Mouse (Mus musculus) hindbrain, embryonic 16.5 days (tissue): ENCODE data around the gene Aif1l. TPM values are rescaled to one million over a fixed set of nuclear protein-coding genes. Genes with fewer than 3 reads are reported as not detected.

Source experiments
- ATAC-seq: fragments of 200-750 bp; cut with Nextera tagmentation; 2 replicates; pipeline ENCODE4 v1.8.0; 2017; ENCODE audit warnings: moderate TSS enrichment, moderate library complexity
- H3K27ac ChIP-seq: fragments of 300-500 bp; sonication (generic); 2 replicates; pipeline ENCODE4 v1.5.1; 2014; ENCODE audit warnings: low read depth, mild to moderate bottlenecking, control low read depth, low read length, moderate library complexity
- H3K27me3 ChIP-seq: fragments of 300-500 bp; sonication (generic); replicated peaks from 2 replicates; pipeline ENCODE4 v1.6.1; 2014; ENCODE audit warnings: low read length; ENCODE audit not compliant: control insufficient read depth, insufficient read depth
- H3K36me3 ChIP-seq: fragments of 300-500 bp; sonication (generic); 2 replicates; pipeline ENCODE4 v1.6.1; 2014; ENCODE audit warnings: mild to moderate bottlenecking, low read length, moderate library complexity, mixed read lengths; ENCODE audit not compliant: control insufficient read depth, insufficient read depth
- H3K4me1 ChIP-seq: fragments of 300-500 bp; sonication (generic); 2 replicates; pipeline ENCODE4 v1.6.1; 2014; ENCODE audit warnings: low read depth, low read length; ENCODE audit not compliant: control insufficient read depth, insufficient read depth
- H3K4me2 ChIP-seq: fragments of 300-500 bp; sonication (generic); 2 replicates; pipeline ENCODE4 v1.6.1; 2014; ENCODE audit warnings: mild to moderate bottlenecking, low read length, control low read depth, moderate library complexity
- H3K4me3 ChIP-seq: fragments of 300-500 bp; sonication (generic); 2 replicates; pipeline ENCODE4 v1.5.1; 2014; ENCODE audit warnings: mild to moderate bottlenecking, low read length, control low read depth, moderate library complexity
- H3K9ac ChIP-seq: fragments of 300-500 bp; sonication (generic); 2 replicates; pipeline ENCODE4 v1.6.1; 2014; ENCODE audit warnings: low read depth, mild to moderate bottlenecking, control low read depth, low read length, moderate library complexity
- H3K9me3 ChIP-seq: fragments of 300-500 bp; sonication (generic); 2 replicates; pipeline ENCODE4 v1.6.1; 2014; ENCODE audit warnings: mild to moderate bottlenecking, low read length, moderate library complexity; ENCODE audit not compliant: control insufficient read depth
- WGBS: fragments of 180-500 bp; shearing (Covaris S2); extraction: QIAGEN DNeasy Blood & Tissue Kit; methylation state at CpG from one replicate; pipeline ENCODE4 v1.1.7; 2014; 5-methylcytosine and 5-hydroxymethylcytosine counted together
- polyA plus RNA-seq: library from polyadenylated mRNA; unstranded; fragments of >200 nt; fragmentation: Nextera tagmentation; extraction: Ambion mirVana; gene quantifications from 2 replicates; pipeline ENCODE4 v1.2.1, GENCODE M21; 2015

Gene Aif1l
- polyA plus RNA-seq, 1 experiment from 2014 or later, result 23.0 TPM

DNA sequence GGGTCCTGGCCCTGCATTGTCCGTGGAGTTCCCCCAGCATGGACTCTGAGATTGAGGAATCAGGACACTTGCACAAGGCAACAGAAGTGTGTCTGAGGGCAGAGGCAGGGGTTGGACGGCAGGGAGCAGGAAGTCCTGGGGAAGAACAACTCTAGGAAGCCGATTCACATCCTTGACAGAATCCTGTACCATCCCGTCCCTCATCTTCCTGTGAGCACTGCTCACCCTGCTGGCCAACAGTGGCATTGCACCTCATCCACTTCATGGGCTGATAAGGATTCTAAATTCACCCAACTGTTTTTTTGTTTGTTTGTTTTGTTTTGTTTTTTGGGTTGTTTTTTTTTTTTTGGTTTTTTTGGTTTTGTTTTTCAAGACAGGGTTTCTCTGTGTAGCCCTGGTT lies 34.8 kb upstream of the Aif1l start:
- WGBS, result 24% methylated on average over 4 of the region's 4 CpGs
- ATAC-seq, result 0 out of 2 replicates have a peak, but pooled peaks have one; percentile 52

DNA sequence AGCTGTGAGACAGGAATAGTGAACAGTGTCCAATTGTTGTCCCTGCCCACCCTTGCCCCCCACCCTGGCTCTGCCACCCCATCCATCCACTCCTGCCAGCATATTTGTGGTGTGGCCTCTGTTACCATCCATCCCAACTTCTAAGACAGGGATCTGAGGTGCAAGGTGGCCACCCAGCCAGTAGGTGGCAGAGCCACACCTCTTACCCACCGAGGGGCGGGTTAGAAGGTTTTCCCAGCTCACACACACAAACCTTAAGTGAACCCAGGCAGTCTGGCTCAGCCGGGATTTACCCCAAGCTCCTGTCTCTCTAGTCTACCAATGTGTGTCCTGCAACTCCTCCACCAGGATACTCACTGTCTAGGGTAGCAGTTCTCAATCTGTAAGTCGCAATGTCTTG lies 32.3 kb upstream of the Aif1l start:
- Histone ChIP-seq H3K27me3 (no peaks in the 10 kb centered on the region), H3K27ac (no peak overlapping the region), H3K9me3 (no peaks in the 10 kb centered on the region), H3K36me3 (no peaks in the 10 kb centered on the region), H3K4me3 (no peak overlapping the region), H3K4me2 (no peak overlapping the region), H3K4me1 (no peaks in the 10 kb centered on the region), H3K9ac (no peak overlapping the region)
- 27% methylated on average over 4 of the region's 4 CpGs for WGBS
- ATAC-seq, result no peak

More for the DNA sequence above, 34.8 kb upstream of the Aif1l start:
- no peak overlapping the region for H3K4me3 ChIP-seq
- H3K4me2 ChIP-seq, result no peak overlapping the region
- no peak overlapping the region for H3K9ac ChIP-seq
- H3K36me3 ChIP-seq, result no peaks in the 10 kb centered on the region
- no peaks in the 10 kb centered on the region for H3K9me3 ChIP-seq
- no peak overlapping the region for H3K27ac ChIP-seq
- no peaks in the 10 kb centered on the region for H3K27me3 ChIP-seq
- H3K4me1 ChIP-seq, result no peaks in the 10 kb centered on the region

DNA sequence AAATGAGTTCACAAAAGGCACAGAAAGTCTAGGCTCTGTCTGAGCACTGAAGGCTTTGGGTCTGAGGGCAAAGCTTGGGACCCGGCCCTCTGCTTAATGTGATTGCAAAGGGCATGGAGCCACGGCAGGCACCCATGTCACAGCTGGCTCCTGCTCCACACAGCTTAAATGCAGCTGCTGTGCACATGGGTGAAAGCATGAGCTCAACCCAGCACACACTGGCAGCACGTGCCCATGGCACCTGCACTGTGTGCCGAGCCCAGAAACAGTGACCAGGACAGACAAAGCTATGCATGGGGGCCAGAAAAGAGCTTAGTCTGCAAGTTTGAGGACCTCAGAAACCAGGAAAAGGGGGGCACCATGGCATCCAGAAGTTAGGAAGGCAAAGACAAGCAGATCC lies 26.3 kb upstream of the Aif1l start:
- 82% methylated on average over 4 of the region's 4 CpGs for WGBS
- no peak overlapping the region for H3K9ac ChIP-seq
- ATAC-seq, result no peak
- no peak overlapping the region for H3K4me2 ChIP-seq
- no peak overlapping the region for H3K4me3 ChIP-seq
- H3K9me3 ChIP-seq, result no peaks in the 10 kb centered on the region
- no peaks in the 10 kb centered on the region for H3K4me1 ChIP-seq
- no peaks in the 10 kb centered on the region for H3K27me3 ChIP-seq
- no peak overlapping the region for H3K27ac ChIP-seq
- no peaks in the 10 kb centered on the region for H3K36me3 ChIP-seq

DNA sequence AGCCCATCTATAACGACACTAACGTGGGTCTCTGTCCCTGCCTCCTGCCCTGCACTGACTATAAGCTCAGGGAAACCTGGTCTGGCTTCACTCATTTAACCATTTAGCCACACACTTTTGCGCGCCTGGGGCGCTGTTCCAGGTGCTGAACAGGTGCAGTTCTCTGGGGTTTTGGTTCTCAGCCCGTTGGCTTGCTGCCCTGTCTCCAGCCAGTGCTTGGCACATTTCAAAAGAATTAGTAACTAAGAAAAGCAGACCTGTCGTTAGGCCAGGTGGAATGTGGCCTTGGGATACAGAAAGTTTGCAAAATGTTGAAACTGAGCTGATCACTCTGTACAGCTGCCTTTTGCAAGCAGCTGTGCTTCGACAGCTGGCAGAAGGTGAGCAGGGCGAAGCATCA lies 25.1 kb upstream of the Aif1l start:
- no peak overlapping the region for H3K9ac ChIP-seq
- H3K4me1 ChIP-seq, result no peaks in the 10 kb centered on the region
- no peaks in the 10 kb centered on the region for H3K9me3 ChIP-seq
- no peaks in the 10 kb centered on the region for H3K36me3 ChIP-seq
- ATAC-seq, result no peak
- no peaks in the 10 kb centered on the region for H3K27me3 ChIP-seq
- no peak overlapping the region for H3K4me3 ChIP-seq
- 34% methylated on average over 9 of the region's 9 CpGs for WGBS
- no peak overlapping the region for H3K27ac ChIP-seq
- H3K4me2 ChIP-seq, result no peak overlapping the region

DNA sequence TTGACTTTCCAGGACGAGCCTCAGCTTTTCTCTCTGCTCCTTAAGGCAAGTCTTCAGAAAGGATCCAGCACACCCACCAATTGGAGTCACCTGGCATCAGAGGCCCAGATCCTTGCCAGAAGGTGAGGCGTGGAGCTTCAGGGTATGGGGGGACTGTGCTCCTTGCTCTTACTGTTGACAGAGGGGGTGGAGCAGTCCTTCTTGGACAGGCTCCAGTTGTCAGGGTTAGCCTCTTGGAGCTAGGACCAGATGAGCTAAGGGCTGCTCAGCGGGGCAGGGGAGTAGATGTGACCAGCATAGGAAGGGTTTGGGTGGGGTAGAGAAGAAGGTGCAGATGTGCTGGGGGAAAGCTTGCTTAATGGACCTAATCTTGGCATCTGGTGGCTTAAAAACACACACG lies 24.0 kb upstream of the Aif1l start:
- no peak for ATAC-seq
- Histone ChIP-seq H3K4me3 (no peak overlapping the region), H3K27me3 (no peaks in the 10 kb centered on the region), H3K4me1 (no peaks in the 10 kb centered on the region), H3K36me3 (no peaks in the 10 kb centered on the region), H3K4me2 (no peak overlapping the region), H3K27ac (no peak overlapping the region), H3K9ac (no peak overlapping the region), H3K9me3 (no peaks in the 10 kb centered on the region)
- 57% methylated on average over 4 of the region's 4 CpGs for WGBS

DNA sequence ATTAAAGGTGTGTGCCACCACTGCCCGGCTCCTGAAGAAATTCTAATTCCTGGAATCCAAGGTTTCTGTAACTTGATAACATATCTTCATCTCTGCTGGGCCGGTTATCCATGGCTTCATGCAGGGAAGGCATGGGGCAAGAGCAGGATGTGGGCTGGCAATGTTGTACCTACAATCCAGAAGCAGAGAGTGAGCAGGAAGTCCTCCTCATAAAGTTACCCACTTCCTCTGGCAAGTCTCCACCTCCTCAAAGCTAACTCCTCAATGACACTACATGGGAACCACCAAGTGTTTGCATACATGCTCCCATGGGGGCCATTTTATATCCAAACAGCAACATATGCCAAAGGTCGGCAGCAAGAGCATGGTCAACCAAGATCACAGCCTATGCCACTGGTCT lies 20.3 kb upstream of the Aif1l start:
- no peak overlapping the region for H3K9ac ChIP-seq
- H3K36me3 ChIP-seq, result no peaks in the 10 kb centered on the region
- H3K4me2 ChIP-seq, result no peak overlapping the region
- ATAC-seq, result no peak
- 87% methylated on average over 3 of the region's 3 CpGs for WGBS
- H3K4me1 ChIP-seq, result no peaks in the 10 kb centered on the region
- no peaks in the 10 kb centered on the region for H3K27me3 ChIP-seq
- H3K27ac ChIP-seq, result no peak overlapping the region
- H3K4me3 ChIP-seq, result no peak overlapping the region
- no peaks in the 10 kb centered on the region for H3K9me3 ChIP-seq

DNA sequence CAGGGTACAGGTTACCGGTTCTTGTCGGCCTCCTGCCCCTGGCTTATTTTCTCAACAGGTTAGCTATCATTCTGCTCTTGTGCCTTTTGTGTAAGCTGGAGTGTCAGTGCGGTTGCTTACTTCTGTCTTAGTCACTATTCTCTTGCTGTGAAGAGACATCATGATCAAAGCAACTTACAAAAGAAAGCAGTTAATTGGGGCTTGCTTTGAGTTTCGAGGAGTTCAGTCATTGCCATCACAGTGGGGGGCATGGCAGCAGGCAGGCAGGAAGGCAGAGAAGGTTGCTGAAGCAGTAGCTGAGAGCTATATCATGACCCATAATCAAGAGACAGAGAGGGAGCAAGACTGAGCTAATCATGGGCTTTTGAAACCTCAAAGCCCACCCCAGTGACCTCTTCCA lies 15.4 kb upstream of the Aif1l start:
- WGBS, result 29% methylated on average over 4 of the region's 4 CpGs
- no peaks in the 10 kb centered on the region for H3K36me3 ChIP-seq
- ATAC-seq, result no peak
- no peaks in the 10 kb centered on the region for H3K4me1 ChIP-seq
- no peak overlapping the region for H3K9ac ChIP-seq
- no peaks in the 10 kb centered on the region for H3K27me3 ChIP-seq
- no peak overlapping the region for H3K27ac ChIP-seq
- H3K4me3 ChIP-seq, result no peak overlapping the region
- H3K9me3 ChIP-seq, result no peaks in the 10 kb centered on the region
- no peak overlapping the region for H3K4me2 ChIP-seq

DNA sequence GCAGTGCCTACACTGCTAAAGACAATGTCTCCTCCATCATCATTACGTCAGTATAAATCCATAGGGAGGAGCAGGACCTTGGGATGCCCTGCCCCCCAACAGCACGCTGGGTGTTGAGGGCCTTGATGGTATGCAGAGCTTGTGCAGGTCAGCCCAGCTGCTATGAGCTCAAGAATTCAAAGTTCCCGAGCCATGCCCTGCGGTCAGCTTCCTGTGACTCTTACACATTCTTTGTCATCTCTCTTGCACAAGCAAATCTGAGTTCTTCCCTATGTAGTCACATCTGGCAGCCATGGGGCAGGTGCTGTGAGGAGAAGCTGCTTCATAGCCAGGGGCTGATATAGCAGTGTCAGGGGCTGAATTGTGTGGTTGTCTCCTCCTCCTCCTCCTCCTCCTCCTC lies 14.9 kb upstream of the Aif1l start:
- Histone ChIP-seq H3K27me3 (no peaks in the 10 kb centered on the region), H3K9me3 (no peaks in the 10 kb centered on the region), H3K4me2 (no peak overlapping the region), H3K4me1 (no peaks in the 10 kb centered on the region), H3K9ac (no peak overlapping the region), H3K27ac (no peak overlapping the region), H3K4me3 (no peak overlapping the region), H3K36me3 (no peaks in the 10 kb centered on the region)
- 40% methylated on average over 4 of the region's 4 CpGs for WGBS
- ATAC-seq, result no peak

DNA sequence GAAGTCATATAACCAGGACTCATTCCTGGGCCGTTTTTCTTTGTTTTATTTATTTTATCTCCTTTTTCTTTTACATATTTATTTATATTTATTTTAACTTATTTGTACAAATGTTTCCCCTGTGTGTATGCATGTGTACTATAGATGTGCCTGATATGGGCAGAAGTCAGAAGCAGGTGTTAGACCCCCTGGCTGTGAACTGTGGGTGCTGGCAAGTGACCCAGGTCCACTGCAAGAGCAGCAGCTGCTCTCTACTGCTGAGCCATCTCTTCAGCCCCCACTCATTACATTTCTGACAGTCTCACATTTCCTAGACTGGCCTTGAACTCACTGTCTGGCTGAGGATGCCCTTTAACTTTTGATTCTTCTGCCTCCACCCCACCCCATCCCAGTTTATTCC lies 11.6 kb upstream of the Aif1l start:
- ATAC-seq, result no peak
- H3K4me2 ChIP-seq, result no peak overlapping the region
- no peaks in the 10 kb centered on the region for H3K27me3 ChIP-seq
- H3K4me1 ChIP-seq, result no peaks in the 10 kb centered on the region
- no peaks in the 10 kb centered on the region for H3K9me3 ChIP-seq
- H3K4me3 ChIP-seq, result no peak overlapping the region
- WGBS, result 86% methylated on average over 1 of the region's 1 CpGs
- no peaks in the 10 kb centered on the region for H3K36me3 ChIP-seq
- no peak overlapping the region for H3K27ac ChIP-seq
- no peak overlapping the region for H3K9ac ChIP-seq

DNA sequence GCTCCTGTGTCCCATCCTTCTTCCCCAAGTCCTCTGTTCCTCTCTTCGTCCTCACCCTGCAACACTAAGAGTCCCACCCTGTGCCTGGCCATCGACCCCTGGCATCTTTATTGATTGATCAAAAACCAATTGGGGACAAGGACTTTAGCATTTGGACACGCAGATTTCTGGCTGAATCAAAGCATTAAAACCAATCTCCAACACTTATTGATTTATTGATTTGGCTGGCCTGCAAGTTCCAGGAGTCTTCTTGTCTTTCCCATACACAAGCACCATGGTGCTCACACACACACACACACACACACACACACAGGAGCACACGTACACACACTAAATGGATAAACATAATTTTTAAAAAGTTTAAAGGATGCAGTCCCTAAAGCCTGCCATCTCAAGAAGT lies 6.9 kb upstream of the Aif1l start:
- ATAC-seq, result no peak
- H3K9me3 ChIP-seq, result no peaks in the 10 kb centered on the region

More for the DNA sequence above, 6.9 kb upstream of the Aif1l start:
- Histone ChIP-seq H3K4me1 (no peaks in the 10 kb centered on the region), H3K4me2 (no peak overlapping the region), H3K36me3 (no peaks in the 10 kb centered on the region), H3K4me3 (no peak overlapping the region), H3K27me3 (no peaks in the 10 kb centered on the region), H3K9ac (no peak overlapping the region), H3K27ac (no peak overlapping the region)
- WGBS, result 83% methylated on average over 4 of the region's 4 CpGs
